ENCODE assay signal across 11 mouse cellular contexts in the genomic region with DNA sequence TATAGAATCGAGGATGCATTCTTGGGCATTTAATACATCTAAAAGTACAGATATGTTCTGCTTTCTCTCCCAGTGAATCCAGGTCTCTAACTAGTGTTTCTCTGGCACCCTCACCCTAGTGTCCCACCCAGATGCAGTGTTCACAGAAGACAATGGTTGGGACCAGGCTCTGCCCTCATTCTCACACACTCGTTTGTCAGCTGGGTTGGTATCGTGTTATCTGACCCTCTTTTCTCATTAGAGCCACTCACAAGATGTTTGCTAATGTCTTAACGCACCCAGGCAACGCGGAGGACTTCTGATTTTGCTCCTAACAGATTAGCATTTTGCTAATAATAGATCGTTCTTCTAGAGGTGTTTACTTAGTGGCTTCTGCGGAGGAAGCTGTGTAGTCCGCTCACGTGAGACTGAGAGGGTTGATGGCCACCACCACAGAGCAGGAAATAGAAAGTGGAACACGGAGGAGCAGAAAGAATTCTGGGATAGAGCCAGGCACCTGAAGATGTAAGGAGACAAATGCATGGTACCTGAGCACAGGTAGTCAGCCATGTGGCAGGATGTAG. TPM values are rescaled to one million over a fixed set of nuclear protein-coding genes. Genes with fewer than 3 reads are reported as not detected.
DNase-seq lines count a peak whose midpoint lies in the region; ATAC-seq and TF ChIP-seq lines count a peak whose summit lies in the region.
"Had no signal": no experiment of that assay in that cellular context is flagged by ENCODE, and none has a peak within 500 bp of the region (broad histone marks: within the 10 kb centered on the region; RNA-seq: fewer than 3 reads in every experiment).

No protein-coding gene starts in this region.

- no peaks in the 10 kb centered on the region for H3K36me3 ChIP-seq in liver, embryonic 15.5 days (replicated peaks)
- H3K36me3 ChIP-seq in neural tube, embryonic 15.5 days: no peaks in the 10 kb centered on the region

- H3K4me3 ChIP-seq in lung, adult 2 months (replicated peaks; ENCODE audit: extremely low read depth, low read depth, low read length): peak overlapping the region; percentile 24
- H3K4me3 ChIP-seq in cortical plate, adult 2 months (ENCODE audit: insufficient read depth, low read length): no peak overlapping the region
- no peak overlapping the region for H3K4me3 ChIP-seq in liver, embryonic 15.5 days (replicated peaks)
- H3K4me3 ChIP-seq in neural tube, embryonic 15.5 days (replicated peaks): no peak overlapping the region

- no peaks in the 10 kb centered on the region for H3K27me3 ChIP-seq in liver, embryonic 15.5 days
- H3K27me3 ChIP-seq in neural tube, embryonic 15.5 days (replicated peaks): no peaks in the 10 kb centered on the region

- WGBS in lung, adult 2 months: 25% methylated on average over 11 of the region's 11 CpGs
- 6% methylated on average over 11 of the region's 11 CpGs for WGBS in liver, embryonic 15.5 days (ENCODE audit: insufficient replicate concordance)
- WGBS in neural tube, embryonic 15.5 days: 79% methylated on average over 11 of the region's 11 CpGs

- H3K4me2 ChIP-seq in liver, embryonic 15.5 days: peak overlapping the region; percentile 21
- H3K4me2 ChIP-seq in neural tube, embryonic 15.5 days: no peak overlapping the region

- no peak for DNase-seq in lung, adult 2 months
- DNase-seq in lung, postnatal 4 days: no peak
- no peak for DNase-seq in thymus, postnatal 0 days (ENCODE audit: low spot score)
- DNase-seq in gastrocnemius, postnatal 10 days: no peak
- DNase-seq: embryo, embryonic 11 days; midbrain, embryonic 14.5 days; right cerebral cortex, postnatal 14 days had no signal

- peaks cover 42% of the 10 kb centered on the region for H3K4me1 ChIP-seq in lung, adult 2 months (ENCODE audit: control insufficient read depth, insufficient read depth, low read length)
- peaks cover 11% of the 10 kb centered on the region for H3K4me1 ChIP-seq in cortical plate, adult 2 months (ENCODE audit: control insufficient read depth, insufficient read depth, low read length)
- H3K4me1 ChIP-seq in liver, embryonic 15.5 days (replicated peaks): peaks cover 16% of the 10 kb centered on the region
- H3K4me1 ChIP-seq in neural tube, embryonic 15.5 days: peaks cover 5% of the 10 kb centered on the region; the same call in 1 of the 2 replicates

- no peak for ATAC-seq in liver, embryonic 15.5 days (ENCODE audit: insufficient read depth)
- peak; percentile 69 for ATAC-seq in neutrophil, adult 5-6 weeks (ENCODE audit: extremely low read depth, insufficient number of reproducible peaks, low FRiP score, poor library complexity, severe bottlenecking)
- ATAC-seq in neural tube, embryonic 15.5 days (ENCODE audit: low FRiP score): no peak

- TF ChIP-seq POLR2A in lung, adult 2 months (IDR thresholded peaks at IDR 0.05; ENCODE audit: borderline replicate concordance, extremely low read depth, low read depth, low read length): no peak
- TF ChIP-seq POLR2A in cortical plate, adult 2 months (IDR thresholded peaks at IDR 0.05; ENCODE audit: extremely low read depth, insufficient read depth, low read length): no peak

- H3K9me3 ChIP-seq in liver, embryonic 15.5 days (replicated peaks): no peaks in the 10 kb centered on the region
- H3K9me3 ChIP-seq in neural tube, embryonic 15.5 days (replicated peaks): no peaks in the 10 kb centered on the region

- TF ChIP-seq CTCF in lung, adult 2 months (IDR thresholded peaks at IDR 0.05; ENCODE audit: insufficient read depth, low read length): no peak
- TF ChIP-seq CTCF in cortical plate, adult 2 months (IDR thresholded peaks at IDR 0.05; ENCODE audit: extremely low read depth, insufficient read depth, low read length): no peak

- peak overlapping the region; percentile 5; the same call in 1 of the 2 replicates for H3K27ac ChIP-seq in cortical plate, adult 2 months (ENCODE audit: insufficient read depth, low read length)
- H3K27ac ChIP-seq in liver, embryonic 15.5 days (replicated peaks): no peak overlapping the region
- no peak overlapping the region for H3K27ac ChIP-seq in neural tube, embryonic 15.5 days (replicated peaks)

- no peak overlapping the region for H3K9ac ChIP-seq in liver, embryonic 15.5 days
- no peak overlapping the region for H3K9ac ChIP-seq in neural tube, embryonic 15.5 days (replicated peaks)

RNA-seq across cellular contexts. Expression of a gene that starts 30.6 kb away (rescaled TPM):
- polyA plus RNA-seq in lung, adult 2 months (2012; rRNA removed): 37.2 and 78.6 TPM in 2 replicates
- 595 and 606 TPM in 2 replicates for polyA plus RNA-seq in cortical plate, adult 2 months (2012; rRNA removed)
- polyA plus RNA-seq in liver, embryonic 15.5 days (2015; fragmentation: Nextera tagmentation; extraction: Ambion mirVana): 10.7 TPM in 2 replicates
- 188 and 206 TPM in 2 replicates for total RNA-seq in neutrophil, adult 5-6 weeks (2017)
- polyA plus RNA-seq in neural tube, embryonic 15.5 days (2015; fragmentation: Nextera tagmentation; extraction: Ambion mirVana): 166 and 190 TPM in 2 replicates
- 20.9 and 25.4 TPM in 2 replicates for polyA plus RNA-seq in thymus, postnatal 0 days (2015; fragmentation: Nextera tagmentation; extraction: Ambion mirVana)
- 100 to 1,000 TPM; 161 to 166 TPM for total RNA-seq in gastrocnemius, postnatal 10 days (2021)
